Mouse (Mus musculus) hindbrain, embryonic 15.5 days (tissue): ENCODE results near the gene Syn3. TPM values are rescaled to one million over a fixed set of nuclear protein-coding genes. Genes with fewer than 3 reads are reported as not detected.
A peak's percentile ranks its signal among the peaks of the same experiment; 100 is the strongest.

Source experiments
- ATAC-seq: fragments of 200-750 bp; cut with Nextera tagmentation; 2 replicates; pipeline ENCODE4 v1.8.0; 2017; ENCODE audit warnings: low read depth, moderate number of reproducible peaks, moderate TSS enrichment; ENCODE audit not compliant: low FRiP score
- H3K27ac ChIP-seq: fragments of 300-500 bp; sonication (generic); replicated peaks from 2 replicates; pipeline ENCODE4 v1.5.1; 2015; ENCODE audit warnings: mild to moderate bottlenecking, inconsistent platforms
- H3K27me3 ChIP-seq: fragments of 300-500 bp; sonication (generic); 2 replicates; pipeline ENCODE4 v1.6.1; 2015; ENCODE audit warnings: control low read depth, inconsistent platforms
- H3K36me3 ChIP-seq: fragments of 300-500 bp; sonication (generic); 2 replicates; pipeline ENCODE4 v1.6.1; 2015; ENCODE audit warnings: control low read depth, inconsistent platforms
- H3K4me1 ChIP-seq: fragments of 300-500 bp; sonication (generic); replicated peaks from 2 replicates; pipeline ENCODE4 v1.6.1; 2015; ENCODE audit warnings: control low read depth, inconsistent platforms
- H3K4me2 ChIP-seq: fragments of 300-500 bp; sonication (generic); 2 replicates; pipeline ENCODE4 v1.6.1; 2015; ENCODE audit warnings: moderate library complexity, mild to moderate bottlenecking, inconsistent platforms
- H3K4me3 ChIP-seq: fragments of 300-500 bp; sonication (generic); 2 replicates; pipeline ENCODE4 v1.5.1; 2015; ENCODE audit warnings: mild to moderate bottlenecking, inconsistent platforms
- H3K9ac ChIP-seq: fragments of 300-500 bp; sonication (generic); 2 replicates; pipeline ENCODE4 v1.6.1; 2015; ENCODE audit warnings: inconsistent platforms
- H3K9me3 ChIP-seq: fragments of 300-500 bp; sonication (generic); 2 replicates; pipeline ENCODE4 v1.6.1; 2016; ENCODE audit warnings: control low read depth, inconsistent platforms
- WGBS: fragments of 180-500 bp; shearing (Covaris S2); methylation state at CpG from one replicate; pipeline ENCODE4 v1.1.7; 2015; 5-methylcytosine and 5-hydroxymethylcytosine counted together
- polyA plus RNA-seq: library from polyadenylated mRNA; unstranded; fragments of >200 nt; fragmentation: Nextera tagmentation; extraction: Ambion mirVana; gene quantifications from 2 replicates; pipeline ENCODE4 v1.2.1, GENCODE M21; 2015

Syn3 gene
- polyA plus RNA-seq, 1 experiment from 2014 or later = 30.1 TPM

DNA sequence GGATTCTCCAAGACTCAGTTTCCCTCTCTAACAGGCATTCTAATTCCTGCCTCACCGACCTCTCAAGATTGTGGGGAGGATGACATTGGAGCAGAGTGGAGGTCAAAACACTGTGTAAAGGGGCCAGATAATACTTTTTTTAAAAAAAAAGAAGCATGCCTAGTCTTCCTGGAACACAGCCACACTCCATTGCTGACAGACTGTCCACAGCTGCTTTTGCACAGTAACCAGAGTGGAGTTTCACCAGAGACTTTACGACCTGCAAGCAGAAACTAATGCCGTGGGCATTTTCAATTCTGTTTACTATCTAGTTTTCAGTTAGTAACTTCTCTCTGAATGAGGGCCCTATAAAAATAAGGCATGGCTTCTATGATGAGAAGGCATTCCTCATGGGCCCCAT is 297.7 kb downstream of the Syn3 start:
- no peaks in the 10 kb centered on the region for H3K9me3 ChIP-seq
- no peaks in the 10 kb centered on the region for H3K36me3 ChIP-seq
- H3K27ac ChIP-seq = no peak overlapping the region
- no peak overlapping the region for H3K4me3 ChIP-seq
- H3K4me2 ChIP-seq = no peak overlapping the region
- no peaks in the 10 kb centered on the region for H3K4me1 ChIP-seq
- H3K27me3 ChIP-seq = no peaks in the 10 kb centered on the region
- 88% methylated on average over 3 of the region's 3 CpGs for WGBS
- no peak overlapping the region for H3K9ac ChIP-seq
- no peak for ATAC-seq

DNA sequence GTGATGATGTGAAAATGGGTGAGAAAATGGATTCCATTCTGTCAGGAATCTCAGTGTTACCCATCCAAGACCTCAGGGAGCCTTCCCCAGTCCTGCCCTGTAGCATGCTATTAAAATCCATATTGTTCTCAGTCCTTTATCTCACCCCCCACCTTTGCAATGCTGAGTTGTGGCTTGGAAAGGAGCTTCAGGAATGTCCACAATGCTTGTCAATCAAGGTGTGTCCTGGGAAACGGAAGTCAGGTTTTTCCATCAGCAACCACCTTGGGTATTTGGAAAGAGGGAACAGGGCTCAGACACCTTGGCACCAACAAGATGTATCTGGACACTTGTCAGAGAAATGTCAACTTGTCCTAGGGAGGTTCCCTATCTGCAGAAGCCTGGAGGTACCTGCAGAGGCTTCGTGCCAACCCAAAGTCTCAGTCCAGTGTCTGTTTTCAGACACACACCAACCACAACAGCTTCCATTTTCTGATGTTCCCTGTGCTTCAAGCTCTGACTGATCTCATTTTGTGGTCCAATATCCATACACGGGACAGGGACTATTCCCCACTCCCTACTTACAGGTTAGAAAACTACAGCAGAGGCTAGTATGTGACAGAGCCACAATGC is 302.2 kb downstream of the Syn3 start:
- H3K9me3 ChIP-seq = no peaks in the 10 kb centered on the region
- no peak overlapping the region for H3K9ac ChIP-seq
- peaks cover 9% of the 10 kb centered on the region; the same call in 1 of the 2 replicates for H3K4me1 ChIP-seq
- H3K36me3 ChIP-seq = no peaks in the 10 kb centered on the region
- no peak overlapping the region for H3K4me3 ChIP-seq
- no peak overlapping the region for H3K27ac ChIP-seq
- H3K27me3 ChIP-seq = no peaks in the 10 kb centered on the region
- H3K4me2 ChIP-seq = no peak overlapping the region
- no peak for ATAC-seq
- WGBS = 87% methylated on average over 3 of the region's 3 CpGs

DNA sequence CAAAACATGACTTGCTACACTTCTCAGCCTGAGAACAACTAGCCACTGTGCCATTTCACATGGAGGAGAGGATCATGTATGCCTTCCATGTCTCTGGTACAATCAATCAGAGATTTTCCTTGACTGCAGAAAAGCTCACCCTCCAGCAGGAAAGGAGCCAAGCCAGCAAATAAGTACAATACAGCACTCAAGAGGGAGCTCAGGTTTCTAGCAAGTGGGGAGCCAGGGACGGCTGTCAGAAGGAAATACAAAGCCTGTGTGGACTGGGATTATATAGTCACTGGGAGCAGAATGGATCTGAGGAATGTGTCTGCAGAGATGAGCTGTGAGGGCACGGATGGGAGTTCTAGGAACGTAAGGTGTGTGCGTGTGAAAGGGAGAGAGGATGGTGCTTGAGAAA is 304.0 kb downstream of the Syn3 start:
- H3K4me1 ChIP-seq = peaks cover 9% of the 10 kb centered on the region; the same call in 1 of the 2 replicates
- H3K27me3 ChIP-seq = no peaks in the 10 kb centered on the region
- no peak overlapping the region for H3K4me3 ChIP-seq
- H3K9me3 ChIP-seq = no peaks in the 10 kb centered on the region
- H3K36me3 ChIP-seq = no peaks in the 10 kb centered on the region
- 75% methylated on average over 4 of the region's 4 CpGs for WGBS
- no peak overlapping the region for H3K4me2 ChIP-seq
- H3K9ac ChIP-seq = no peak overlapping the region
- ATAC-seq = peak; percentile 60; the same call in 1 of the 2 replicates
- H3K27ac ChIP-seq = peak overlapping the region; percentile 35

DNA sequence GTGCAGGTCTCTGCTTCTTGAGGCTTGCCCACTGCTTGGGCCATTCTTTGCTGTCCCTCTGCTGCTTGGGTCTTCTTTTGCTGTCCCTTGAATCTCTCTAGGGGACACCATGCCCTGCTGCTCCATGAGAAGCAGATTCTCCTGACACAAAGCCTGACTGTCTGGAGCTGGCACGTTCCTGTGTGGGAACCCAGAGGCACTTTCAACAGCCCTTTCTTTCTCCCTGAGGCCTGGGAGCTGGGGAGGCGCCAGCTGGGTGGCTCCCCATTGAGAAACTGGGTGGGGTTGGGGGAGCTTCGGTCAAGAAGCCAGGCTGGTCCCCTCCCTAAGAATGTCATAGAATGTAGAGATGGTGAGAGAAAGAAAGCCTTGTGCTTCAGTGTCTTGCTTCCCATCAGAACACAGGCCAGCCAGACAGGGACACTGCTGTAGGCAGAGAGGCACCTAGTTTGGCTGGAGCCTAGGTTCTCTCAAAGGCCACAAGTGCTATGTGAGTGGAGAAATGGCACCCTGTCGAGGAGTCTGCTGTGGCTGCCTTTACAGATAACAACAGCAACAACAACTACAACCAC is 304.7 kb downstream of the Syn3 start:
- Histone ChIP-seq H3K9me3 (no peaks in the 10 kb centered on the region), H3K27ac (peak overlapping the region; percentile 35), H3K4me2 (no peak overlapping the region), H3K4me1 (peaks cover 9% of the 10 kb centered on the region; the same call in 1 of the 2 replicates), H3K4me3 (no peak overlapping the region), H3K27me3 (no peaks in the 10 kb centered on the region), H3K36me3 (no peaks in the 10 kb centered on the region), H3K9ac (no peak overlapping the region)
- ATAC-seq = peak; percentile 79
- 48% methylated on average over 4 of the region's 4 CpGs for WGBS

DNA sequence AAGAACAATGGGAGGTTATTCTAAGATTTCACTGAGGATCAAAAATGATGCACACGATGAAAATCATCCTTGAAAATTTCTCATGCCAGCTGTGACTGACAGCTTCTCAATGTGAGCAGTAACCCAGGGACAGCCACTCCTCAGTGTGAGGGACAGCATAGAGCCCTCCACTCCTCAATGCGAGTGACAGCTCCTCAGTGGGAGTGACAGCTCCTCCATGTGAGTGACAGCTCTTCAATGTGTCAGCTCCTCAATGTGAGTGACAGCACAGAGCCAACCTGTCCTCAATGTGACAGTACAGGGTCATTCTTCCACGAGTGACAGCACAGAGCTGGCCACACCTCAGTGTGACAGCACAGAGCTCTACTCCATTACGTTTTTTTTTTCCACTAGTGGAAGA is 310.1 kb downstream of the Syn3 start:
- H3K9me3 ChIP-seq = no peaks in the 10 kb centered on the region
- no peaks in the 10 kb centered on the region for H3K36me3 ChIP-seq
- no peak for ATAC-seq
- 74% methylated on average over 4 of the region's 4 CpGs for WGBS
- no peak overlapping the region for H3K27ac ChIP-seq
- H3K4me1 ChIP-seq = no peaks in the 10 kb centered on the region
- H3K9ac ChIP-seq = no peak overlapping the region
- H3K4me2 ChIP-seq = no peak overlapping the region
- no peaks in the 10 kb centered on the region for H3K27me3 ChIP-seq
- H3K4me3 ChIP-seq = no peak overlapping the region

DNA sequence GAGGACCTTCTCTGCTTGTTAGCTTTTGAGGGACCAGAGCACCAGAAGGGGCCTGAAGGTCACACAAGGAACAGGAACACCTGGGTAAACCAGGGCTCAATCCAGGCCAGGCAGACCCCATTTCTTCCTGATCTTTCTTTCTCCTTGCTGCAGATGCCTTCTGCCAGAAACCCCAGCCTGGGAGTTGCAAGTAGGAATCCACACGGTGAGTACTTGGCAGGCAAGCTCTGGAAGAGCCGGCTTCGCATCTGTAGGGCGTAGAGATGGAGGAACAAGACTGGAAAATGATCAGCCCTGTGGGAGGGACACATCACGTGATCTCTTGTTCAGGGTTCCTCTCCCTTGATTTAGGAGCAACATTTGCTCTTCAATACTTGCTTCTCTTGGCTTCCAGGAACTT is 310.8 kb downstream of the Syn3 start:
- no peak overlapping the region for H3K4me2 ChIP-seq
- no peaks in the 10 kb centered on the region for H3K9me3 ChIP-seq
- ATAC-seq = no peak
- H3K27ac ChIP-seq = no peak overlapping the region
- H3K36me3 ChIP-seq = no peaks in the 10 kb centered on the region
- no peaks in the 10 kb centered on the region for H3K27me3 ChIP-seq
- no peak overlapping the region for H3K4me3 ChIP-seq
- WGBS = 81% methylated on average over 5 of the region's 5 CpGs
- no peak overlapping the region for H3K9ac ChIP-seq
- no peaks in the 10 kb centered on the region for H3K4me1 ChIP-seq

DNA sequence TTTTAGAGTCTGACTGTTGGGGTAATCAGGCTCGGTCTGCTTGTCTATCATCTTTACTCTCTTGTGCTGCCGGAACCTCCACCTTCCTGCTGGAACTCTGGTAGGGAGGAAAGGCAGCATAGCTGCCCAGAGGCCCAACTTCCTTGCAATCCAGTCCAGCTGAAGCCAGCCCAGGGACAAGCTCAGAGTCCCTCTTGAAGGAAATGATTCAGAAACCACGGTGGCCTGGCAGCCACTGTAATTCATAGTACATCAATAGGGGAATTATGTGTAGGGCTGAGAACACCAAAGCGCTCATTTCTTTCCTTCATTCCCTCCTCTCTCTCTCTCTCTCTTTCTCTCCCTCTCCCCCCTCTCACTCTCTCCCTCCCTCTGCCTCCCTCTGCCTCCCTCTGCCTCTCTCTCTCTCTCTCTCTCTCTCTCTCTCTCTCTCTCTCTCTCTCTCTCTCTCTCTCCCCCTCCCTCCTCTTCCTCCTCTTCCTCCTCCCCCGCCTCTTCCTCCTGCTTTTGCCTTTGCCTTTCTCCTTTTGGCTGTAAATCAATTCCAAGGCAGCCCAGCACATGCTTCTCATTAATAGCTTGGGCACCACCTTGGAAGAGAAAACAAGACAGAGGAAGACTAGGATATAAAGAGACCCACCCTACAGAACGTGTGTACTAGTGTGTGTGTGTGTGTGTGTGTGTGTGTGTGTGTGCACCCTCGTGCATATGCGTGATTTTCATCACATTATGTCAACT is 315.4 kb downstream of the Syn3 start:
- Histone ChIP-seq H3K4me2 (no peak overlapping the region), H3K27me3 (no peaks in the 10 kb centered on the region), H3K9me3 (no peaks in the 10 kb centered on the region), H3K4me3 (no peak overlapping the region), H3K36me3 (no peaks in the 10 kb centered on the region), H3K9ac (no peak overlapping the region), H3K27ac (no peak overlapping the region), H3K4me1 (no peaks in the 10 kb centered on the region)
- 79% methylated on average over 8 of the region's 8 CpGs for WGBS
- no peak for ATAC-seq

DNA sequence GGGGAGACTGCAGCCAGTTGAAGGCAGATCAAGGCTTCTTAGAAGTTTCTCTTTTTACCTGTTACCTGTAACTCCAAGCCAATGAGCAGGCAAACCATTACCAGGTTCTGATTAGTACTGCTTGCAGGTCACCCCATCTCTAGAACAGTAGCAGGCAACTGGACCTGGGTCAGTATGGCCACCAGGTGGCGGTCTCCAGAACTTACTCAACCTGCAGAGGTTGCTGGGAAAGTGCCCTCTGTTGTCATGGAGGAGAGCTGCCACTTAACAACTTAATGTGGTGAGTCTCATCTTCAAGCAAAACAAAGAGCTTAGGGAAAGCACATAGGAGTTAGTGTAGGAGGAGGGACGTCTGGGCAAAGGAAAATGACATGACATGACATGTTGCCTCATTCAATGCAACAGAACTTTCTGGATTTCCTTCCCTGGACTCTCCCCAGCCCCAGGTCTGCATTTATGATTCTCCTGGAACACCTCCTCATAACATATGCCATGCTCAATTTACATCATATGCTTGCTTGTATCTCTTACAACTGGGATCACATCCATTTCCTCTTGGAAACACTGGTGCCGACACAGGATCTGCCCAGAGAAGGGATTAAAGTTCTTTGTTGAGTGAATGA is 316.4 kb downstream of the Syn3 start:
- Histone ChIP-seq H3K36me3 (no peaks in the 10 kb centered on the region), H3K27ac (no peak overlapping the region), H3K4me2 (no peak overlapping the region), H3K4me3 (no peak overlapping the region), H3K27me3 (no peaks in the 10 kb centered on the region), H3K9ac (no peak overlapping the region), H3K4me1 (no peaks in the 10 kb centered on the region), H3K9me3 (no peaks in the 10 kb centered on the region)
- ATAC-seq = no peak
- WGBS = 56% methylated on average over 3 of the region's 3 CpGs

DNA sequence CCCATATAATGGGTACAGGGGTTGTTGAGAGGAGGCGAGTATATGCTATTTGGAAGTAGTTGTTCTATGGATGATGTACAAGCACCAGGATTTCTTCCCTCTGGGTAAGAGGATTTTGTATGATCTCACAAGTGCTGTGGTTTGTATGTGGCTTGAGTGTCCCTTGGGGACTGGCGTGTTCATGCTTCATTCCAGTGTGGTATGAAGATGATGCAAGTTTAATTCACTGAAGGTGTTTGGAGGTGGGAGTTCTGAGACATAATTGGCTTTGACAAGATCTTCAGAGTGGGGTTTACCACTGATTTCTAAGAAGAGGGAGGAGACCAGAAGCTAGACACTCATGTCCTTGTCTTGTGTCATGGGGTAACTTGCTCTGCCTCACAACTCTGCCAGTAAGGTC is 322.3 kb downstream of the Syn3 start:
- no peaks in the 10 kb centered on the region for H3K4me1 ChIP-seq
- no peaks in the 10 kb centered on the region for H3K36me3 ChIP-seq
- H3K4me3 ChIP-seq = no peak overlapping the region
- ATAC-seq = no peak
- H3K27ac ChIP-seq = no peak overlapping the region
- H3K9me3 ChIP-seq = no peaks in the 10 kb centered on the region
- H3K4me2 ChIP-seq = no peak overlapping the region
- no peak overlapping the region for H3K9ac ChIP-seq
- H3K27me3 ChIP-seq = no peaks in the 10 kb centered on the region
- 97% methylated on average over 2 of the region's 2 CpGs for WGBS

DNA sequence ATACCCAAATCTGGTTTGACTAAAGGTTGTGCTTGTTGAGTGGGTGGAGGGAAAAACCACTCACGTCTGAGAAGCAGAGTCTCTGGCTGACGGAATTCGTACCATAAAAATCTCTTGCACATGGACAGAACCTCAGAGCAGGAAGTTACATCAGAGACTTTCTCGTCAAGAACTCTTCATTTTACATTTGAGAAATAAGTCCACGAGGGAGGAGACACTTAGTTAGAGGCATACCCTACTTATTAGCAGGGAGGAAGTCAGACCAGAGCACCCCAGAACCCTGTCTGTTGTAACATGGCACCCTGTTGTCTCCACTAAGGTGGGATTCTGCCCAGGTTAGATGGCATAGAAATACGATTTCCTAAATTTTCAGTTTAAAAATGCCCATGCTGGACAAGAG is 324.7 kb downstream of the Syn3 start:
- H3K27me3 ChIP-seq = no peaks in the 10 kb centered on the region
- H3K4me2 ChIP-seq = no peak overlapping the region
- no peak for ATAC-seq
- H3K9me3 ChIP-seq = no peaks in the 10 kb centered on the region
- H3K27ac ChIP-seq = no peak overlapping the region
- no peak overlapping the region for H3K9ac ChIP-seq
- no peaks in the 10 kb centered on the region for H3K4me1 ChIP-seq
- WGBS = 89% methylated on average over 6 of the region's 6 CpGs
- no peak overlapping the region for H3K4me3 ChIP-seq
- H3K36me3 ChIP-seq = no peaks in the 10 kb centered on the region

DNA sequence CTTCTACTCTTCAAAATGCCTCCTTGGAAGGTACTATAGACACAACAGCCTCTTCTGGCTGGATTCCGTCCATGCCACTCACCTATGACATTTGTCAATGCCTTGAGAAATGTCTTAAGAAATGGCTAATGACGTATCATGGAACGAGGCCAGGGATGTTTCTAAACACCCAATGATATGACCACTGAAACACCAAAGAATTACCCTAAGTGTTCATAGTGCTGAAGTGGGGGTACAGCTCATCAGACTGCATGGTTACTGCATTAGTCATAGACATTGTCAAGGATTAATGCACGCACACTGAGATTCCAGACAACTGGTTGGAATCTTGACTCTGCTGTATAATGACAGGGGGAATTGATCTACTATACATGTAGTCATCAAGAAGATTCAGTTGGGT is 325.4 kb downstream of the Syn3 start:
- WGBS = 92% methylated on average over 4 of the region's 4 CpGs
- Histone ChIP-seq H3K27me3 (no peaks in the 10 kb centered on the region), H3K4me3 (no peak overlapping the region), H3K4me1 (no peaks in the 10 kb centered on the region), H3K9ac (no peak overlapping the region), H3K4me2 (no peak overlapping the region), H3K9me3 (no peaks in the 10 kb centered on the region), H3K36me3 (no peaks in the 10 kb centered on the region), H3K27ac (no peak overlapping the region)
- no peak for ATAC-seq

DNA sequence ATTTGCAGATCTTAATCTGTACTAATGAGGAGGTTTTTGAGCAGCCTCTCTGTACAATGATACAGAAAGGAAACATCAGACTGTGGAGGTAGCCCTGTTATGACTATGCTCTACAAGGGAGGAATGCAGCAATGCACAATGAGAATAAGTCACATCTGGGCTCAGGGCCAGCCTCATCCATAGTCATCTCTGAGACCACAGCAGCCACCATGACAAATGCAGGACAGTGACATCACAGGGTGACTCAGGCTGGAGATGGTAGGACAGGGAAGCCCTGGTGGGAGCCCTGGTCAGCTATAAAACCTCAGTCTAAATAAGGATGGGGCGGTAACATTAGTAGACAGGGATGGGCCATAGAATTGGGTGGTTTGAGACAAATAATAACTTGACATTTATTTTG is 327.4 kb downstream of the Syn3 start:
- Histone ChIP-seq H3K4me3 (no peak overlapping the region), H3K27ac (no peak overlapping the region), H3K4me1 (peaks cover 5% of the 10 kb centered on the region), H3K9me3 (no peaks in the 10 kb centered on the region), H3K36me3 (no peaks in the 10 kb centered on the region), H3K27me3 (no peaks in the 10 kb centered on the region), H3K9ac (no peak overlapping the region), H3K4me2 (no peak overlapping the region)
- 97% methylated on average over 1 of the region's 1 CpGs for WGBS
- no peak for ATAC-seq
